Mouse (Mus musculus): ENCODE measurements around the gene Commd1.

Commd1 gene

GRCm38 (mm10) chr11:22990393-22991126, 8.4 kb upstream of the Commd1 start, which contains the start of gene Cct4:
Gene Cct4, plus strand, starts transcription at chr11:22990519.
- DNase-seq (ENCODE audit: low spot score in 2 of 2): peak; percentile 91 to 97

- no peak for DNase-seq (ENCODE audit: low spot score in 2 of 2)
Measured at GRCm38 (mm10) chr11:22989786-22990185, 7.6 kb upstream of the Commd1 start.

- peak in 1 of 2 experiments; percentile 53 for DNase-seq (ENCODE audit: low spot score in 2 of 2)
Measured at GRCm38 (mm10) chr11:22987357-22987756, 5.2 kb upstream of the Commd1 start.

- DNase-seq (ENCODE audit: low spot score in 2 of 2): no peak
Measured at GRCm38 (mm10) chr11:22985510-22985909, 3.3 kb upstream of the Commd1 start.

GRCm38 (mm10) chr11:22982846-22983245, 664 bp upstream of the Commd1 start:
- no peak for DNase-seq (ENCODE audit: low spot score in 2 of 2)

- DNase-seq (ENCODE audit: low spot score in 2 of 2): no peak
Measured at GRCm38 (mm10) chr11:22981543-22981950, 635 bp downstream of the Commd1 start.

GRCm38 (mm10) chr11:22981041-22981440, 1.1 kb downstream of the Commd1 start:
- DNase-seq (ENCODE audit: low spot score in 2 of 2): no peak

- DNase-seq (ENCODE audit: low spot score in 2 of 2): no peak
Measured at GRCm38 (mm10) chr11:22979221-22979620, 3.0 kb downstream of the Commd1 start.

GRCm38 (mm10) chr11:22978711-22979110, 3.5 kb downstream of the Commd1 start:
- DNase-seq (ENCODE audit: low spot score in 2 of 2): no peak

GRCm38 (mm10) chr11:22978215-22978614, 4.0 kb downstream of the Commd1 start:
- no peak for DNase-seq (ENCODE audit: low spot score in 2 of 2)

- DNase-seq (ENCODE audit: low spot score in 2 of 2): peak; percentile 42 to 48
Measured at GRCm38 (mm10) chr11:22973599-22973998, 8.6 kb downstream of the Commd1 start.

- peak; percentile 88 to 89 for DNase-seq (ENCODE audit: low spot score in 2 of 2)
Measured at GRCm38 (mm10) chr11:22972746-22973526, 9.2 kb downstream of the Commd1 start.

GRCm38 (mm10) chr11:22971835-22972709, 10.1 kb downstream of the Commd1 start, which contains the start of gene Zrsr1:
Gene Zrsr1, plus strand, starts transcription at chr11:22972005.
- DNase-seq (ENCODE audit: low spot score in 2 of 2): peak; percentile 71 to 74

- DNase-seq (ENCODE audit: low spot score in 2 of 2): no peak
Measured at GRCm38 (mm10) chr11:22970546-22970945, 11.6 kb downstream of the Commd1 start.

- no peak for DNase-seq (ENCODE audit: low spot score in 2 of 2)
Measured at GRCm38 (mm10) chr11:22969486-22969885, 12.7 kb downstream of the Commd1 start.

GRCm38 (mm10) chr11:22965503-22965902, 16.7 kb downstream of the Commd1 start:
- no peak for DNase-seq (ENCODE audit: low spot score in 2 of 2)

- DNase-seq (ENCODE audit: low spot score in 2 of 2): no peak
Measured at GRCm38 (mm10) chr11:22964401-22964800, 17.8 kb downstream of the Commd1 start.

- DNase-seq (ENCODE audit: low spot score in 2 of 2): no peak
Measured at GRCm38 (mm10) chr11:22962101-22962500, 20.1 kb downstream of the Commd1 start.

- no peak for DNase-seq (ENCODE audit: low spot score in 2 of 2)
Measured at GRCm38 (mm10) chr11:22957791-22958374, 24.3 kb downstream of the Commd1 start.

GRCm38 (mm10) chr11:22956830-22957229, 25.4 kb downstream of the Commd1 start:
- no peak for DNase-seq (ENCODE audit: low spot score in 2 of 2)

GRCm38 (mm10) chr11:22956346-22956745, 25.8 kb downstream of the Commd1 start:
- no peak for DNase-seq (ENCODE audit: low spot score in 2 of 2)

All from right cerebral cortex, adult 2 months (tissue).